Mouse (Mus musculus): ENCODE measurements around the gene Diras2. TPM values are rescaled to one million over a fixed set of nuclear protein-coding genes. Genes with fewer than 3 reads are reported as not detected.

The Diras2 gene
- total and polyA plus RNA-seq, 3 experiments: 0.05 TPM; not detected in 2

DNA sequence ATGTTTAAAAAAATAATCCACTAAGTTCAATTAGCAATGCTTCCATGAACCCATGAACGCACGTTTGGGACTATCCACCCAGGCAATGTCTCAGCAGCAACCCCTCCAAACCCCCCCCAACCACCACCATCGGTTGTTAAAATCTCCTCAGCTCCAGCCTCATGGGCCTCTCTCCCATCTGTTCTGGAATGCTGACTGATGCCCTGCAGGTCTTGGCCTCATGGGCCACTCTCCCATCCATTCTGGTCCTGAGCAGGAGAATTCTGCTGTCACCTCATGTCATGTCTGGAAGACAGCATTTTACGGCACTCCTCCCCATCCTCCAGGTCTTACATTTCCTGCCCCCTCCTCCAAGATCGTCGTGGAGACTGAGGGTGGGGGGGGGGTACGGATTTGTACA is 71.1 kb downstream of the Diras2 start:
- Histone ChIP-seq H3K4me1 (ENCODE audit: insufficient read depth, low read depth, low read length) (no peaks in the 10 kb centered on the region), H3K36me3 (replicated peaks) (no peaks in the 10 kb centered on the region), H3K4me3 (ENCODE audit: low read depth, low read length) (no peak overlapping the region), H3K9me3 (replicated peaks) (peaks cover 51% of the 10 kb centered on the region), H3K27me3 (ENCODE audit: insufficient read depth, low read length) (no peaks in the 10 kb centered on the region)
- ATAC-seq (ENCODE audit: extremely low read depth, insufficient number of reproducible peaks, low FRiP score, poor library complexity, severe bottlenecking) (no peak), DNase-seq (ENCODE audit: low spot score) (no peak)
- TF ChIP-seq TAL1 (conservative IDR thresholded peaks at IDR 0.05; ENCODE audit: low read depth, low read length) (no peak), CTCF (IDR thresholded peaks at IDR 0.05; ENCODE audit: low read depth, low read length) (no peak), POLR2AphosphoS5 (IDR thresholded peaks at IDR 0.05; ENCODE audit: insufficient replicate concordance, low read depth, low read length) (no peak), GATA2 (IDR thresholded peaks at IDR 0.05; ENCODE audit: borderline replicate concordance, low read depth, low read length) (no peak), GATA1 (IDR thresholded peaks at IDR 0.05; ENCODE audit: borderline replicate concordance, low read length) (no peak)

GRCm38 (mm10) chr13:52457889-52458324 is 73.2 kb downstream of the Diras2 start:
- Histone ChIP-seq H3K27me3 (ENCODE audit: insufficient read depth, low read length) (no peaks in the 10 kb centered on the region), H3K36me3 (replicated peaks) (no peaks in the 10 kb centered on the region), H3K4me3 (ENCODE audit: low read depth, low read length) (no peak overlapping the region), H3K4me1 (ENCODE audit: insufficient read depth, low read depth, low read length) (no peaks in the 10 kb centered on the region), H3K9me3 (replicated peaks) (peaks cover 49% of the 10 kb centered on the region)
- ATAC-seq (ENCODE audit: extremely low read depth, insufficient number of reproducible peaks, low FRiP score, poor library complexity, severe bottlenecking): no peak
- DNase-seq (ENCODE audit: low spot score): no peak
- no peak for TF ChIP-seq TAL1 (conservative IDR thresholded peaks at IDR 0.05; ENCODE audit: low read depth, low read length)
- TF ChIP-seq CTCF (IDR thresholded peaks at IDR 0.05; ENCODE audit: low read depth, low read length): no peak
- no peak for TF ChIP-seq GATA1 (IDR thresholded peaks at IDR 0.05; ENCODE audit: borderline replicate concordance, low read length)
- TF ChIP-seq GATA2 (IDR thresholded peaks at IDR 0.05; ENCODE audit: borderline replicate concordance, low read depth, low read length): no peak
- TF ChIP-seq POLR2AphosphoS5 (IDR thresholded peaks at IDR 0.05; ENCODE audit: insufficient replicate concordance, low read depth, low read length): no peak

- Histone ChIP-seq H3K4me1 (ENCODE audit: insufficient read depth, low read depth, low read length) (no peaks in the 10 kb centered on the region), H3K36me3 (replicated peaks) (no peaks in the 10 kb centered on the region), H3K27me3 (ENCODE audit: insufficient read depth, low read length) (no peaks in the 10 kb centered on the region), H3K9me3 (replicated peaks) (peaks cover 52% of the 10 kb centered on the region), H3K4me3 (ENCODE audit: low read depth, low read length) (no peak overlapping the region)
- no peak for ATAC-seq (ENCODE audit: extremely low read depth, insufficient number of reproducible peaks, low FRiP score, poor library complexity, severe bottlenecking)
- TF ChIP-seq POLR2AphosphoS5 (IDR thresholded peaks at IDR 0.05; ENCODE audit: insufficient replicate concordance, low read depth, low read length): no peak
- no peak for TF ChIP-seq CTCF (IDR thresholded peaks at IDR 0.05; ENCODE audit: low read depth, low read length)
- TF ChIP-seq GATA2 (IDR thresholded peaks at IDR 0.05; ENCODE audit: borderline replicate concordance, low read depth, low read length): no peak
- no peak for TF ChIP-seq TAL1 (conservative IDR thresholded peaks at IDR 0.05; ENCODE audit: low read depth, low read length)
- no peak for TF ChIP-seq GATA1 (IDR thresholded peaks at IDR 0.05; ENCODE audit: borderline replicate concordance, low read length)
- no peak for DNase-seq (ENCODE audit: low spot score)
Measured at GRCm38 (mm10) chr13:52457177-52457888, 73.7 kb downstream of the Diras2 start.

GRCm38 (mm10) chr13:52455329-52455728 is 75.8 kb downstream of the Diras2 start:
- TF ChIP-seq GATA1 (IDR thresholded peaks at IDR 0.05; ENCODE audit: borderline replicate concordance, low read length) (no peak), POLR2AphosphoS5 (IDR thresholded peaks at IDR 0.05; ENCODE audit: insufficient replicate concordance, low read depth, low read length) (no peak), GATA2 (IDR thresholded peaks at IDR 0.05; ENCODE audit: borderline replicate concordance, low read depth, low read length) (no peak), TAL1 (conservative IDR thresholded peaks at IDR 0.05; ENCODE audit: low read depth, low read length) (no peak), CTCF (IDR thresholded peaks at IDR 0.05; ENCODE audit: low read depth, low read length) (no peak)
- peaks cover 59% of the 10 kb centered on the region for H3K9me3 ChIP-seq (replicated peaks)
- H3K4me3 ChIP-seq (ENCODE audit: low read depth, low read length): no peak overlapping the region
- no peaks in the 10 kb centered on the region for H3K27me3 ChIP-seq (ENCODE audit: insufficient read depth, low read length)
- ATAC-seq (ENCODE audit: extremely low read depth, insufficient number of reproducible peaks, low FRiP score, poor library complexity, severe bottlenecking) (no peak), DNase-seq (ENCODE audit: low spot score) (no peak)
- no peaks in the 10 kb centered on the region for H3K4me1 ChIP-seq (ENCODE audit: insufficient read depth, low read depth, low read length)
- H3K36me3 ChIP-seq (replicated peaks): no peaks in the 10 kb centered on the region

DNA sequence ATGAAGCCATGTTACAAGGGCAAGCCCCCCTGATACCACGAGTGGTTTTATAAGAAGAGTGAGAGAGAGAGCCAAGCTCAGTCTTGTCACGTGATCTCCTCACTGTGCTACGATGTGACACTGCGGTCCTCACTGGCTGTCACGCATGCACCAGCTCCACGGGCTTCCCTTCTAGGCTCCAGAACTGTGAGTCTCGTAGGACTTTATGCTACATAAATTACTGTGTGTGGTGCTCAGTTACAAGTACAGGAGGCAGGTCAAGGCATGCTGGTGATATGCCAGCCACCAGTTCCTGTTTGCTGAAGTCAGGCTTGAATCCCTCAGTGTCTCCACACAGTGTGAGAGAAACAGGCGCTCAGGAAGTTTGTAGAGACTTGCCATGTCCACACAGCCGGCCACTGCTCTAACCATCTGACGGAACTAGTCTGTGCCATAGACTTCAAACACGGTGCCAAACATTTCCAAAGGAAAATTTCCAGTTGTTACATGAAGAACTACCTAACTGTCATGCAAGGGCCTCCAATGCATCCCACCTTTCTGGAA is 76.3 kb downstream of the Diras2 start:
- H3K36me3 ChIP-seq (replicated peaks): no peaks in the 10 kb centered on the region
- H3K27me3 ChIP-seq (ENCODE audit: insufficient read depth, low read length): no peaks in the 10 kb centered on the region
- no peak for DNase-seq (ENCODE audit: low spot score)
- no peak overlapping the region for H3K4me3 ChIP-seq (ENCODE audit: low read depth, low read length)
- H3K4me1 ChIP-seq (ENCODE audit: insufficient read depth, low read depth, low read length): no peaks in the 10 kb centered on the region
- H3K9me3 ChIP-seq (replicated peaks): peaks cover 59% of the 10 kb centered on the region
- TF ChIP-seq GATA2 (IDR thresholded peaks at IDR 0.05; ENCODE audit: borderline replicate concordance, low read depth, low read length) (no peak), POLR2AphosphoS5 (IDR thresholded peaks at IDR 0.05; ENCODE audit: insufficient replicate concordance, low read depth, low read length) (no peak), CTCF (IDR thresholded peaks at IDR 0.05; ENCODE audit: low read depth, low read length) (no peak), TAL1 (conservative IDR thresholded peaks at IDR 0.05; ENCODE audit: low read depth, low read length) (no peak), GATA1 (IDR thresholded peaks at IDR 0.05; ENCODE audit: borderline replicate concordance, low read length) (no peak)
- no peak for ATAC-seq (ENCODE audit: extremely low read depth, insufficient number of reproducible peaks, low FRiP score, poor library complexity, severe bottlenecking)

Other genes with a start within 250 kb of the Diras2 start
- gene Syk, start 51.9 kb upstream of the Diras2 start, total RNA-seq (2014; fragmentation: Nextera tagmentation): not detected in 2 replicates
- gene Syk, start 51.9 kb upstream of the Diras2 start, total RNA-seq (2017): 0.06 and 0.22 TPM in 2 replicates
- 0.02 TPM in 1 of 2 replicates, not detected in the other for gene Syk, start 51.9 kb upstream of the Diras2 start, polyA plus RNA-seq (2012)